Mouse (Mus musculus) heart, embryonic 16.5 days (tissue): Measurements from ENCODE around the gene Igsf9. TPM values are rescaled to one million over a fixed set of nuclear protein-coding genes. Genes with fewer than 3 reads are reported as not detected.

ENCODE experiments used
- ATAC-seq: fragments of 200-750 bp; cut with Nextera tagmentation; replicated peaks from 2 replicates; pipeline ENCODE4 v1.8.0; 2017; ENCODE audit warnings: moderate number of reproducible peaks; ENCODE audit not compliant: insufficient read depth, low FRiP score; ENCODE audit errors: extremely low read depth
- H3K27ac ChIP-seq: fragments of 300-500 bp; sonication (generic); 2 replicates; pipeline ENCODE4 v1.5.1; 2014; ENCODE audit warnings: mild to moderate bottlenecking, low read length, control low read depth, moderate library complexity
- H3K27me3 ChIP-seq: fragments of 300-500 bp; sonication (generic); 2 replicates; pipeline ENCODE4 v1.6.1; 2014; ENCODE audit warnings: low read length, mixed read lengths; ENCODE audit not compliant: control insufficient read depth, insufficient read depth
- H3K36me3 ChIP-seq: fragments of 300-500 bp; sonication (generic); 2 replicates; pipeline ENCODE4 v1.6.1; 2014; ENCODE audit not compliant: control insufficient read depth, insufficient read depth
- H3K4me1 ChIP-seq: fragments of 300-500 bp; sonication (generic); 2 replicates; pipeline ENCODE4 v1.6.1; 2014; ENCODE audit warnings: low read length, mixed read lengths; ENCODE audit not compliant: control insufficient read depth, insufficient read depth
- H3K4me2 ChIP-seq: fragments of 300-500 bp; sonication (generic); 2 replicates; pipeline ENCODE4 v1.6.1; 2014; ENCODE audit warnings: low read depth, mild to moderate bottlenecking, control low read depth, low read length
- H3K4me3 ChIP-seq: fragments of 300-500 bp; sonication (generic); 2 replicates; pipeline ENCODE4 v1.5.1; 2014; ENCODE audit warnings: mild to moderate bottlenecking, control low read depth, low read length
- H3K9ac ChIP-seq: fragments of 300-500 bp; sonication (generic); 2 replicates; pipeline ENCODE4 v1.6.1; 2014; ENCODE audit warnings: low read length, control low read depth
- H3K9me3 ChIP-seq: fragments of 300-500 bp; sonication (generic); replicated peaks from 2 replicates; pipeline ENCODE4 v1.6.1; 2016; ENCODE audit warnings: low read length; ENCODE audit not compliant: control insufficient read depth
- WGBS: fragments of 180-500 bp; shearing (Covaris S2); extraction: QIAGEN DNeasy Blood & Tissue Kit; methylation state at CpG from one replicate; pipeline ENCODE4 v1.1.7; 2014; 5-methylcytosine and 5-hydroxymethylcytosine counted together
- polyA plus RNA-seq: library from polyadenylated mRNA; unstranded; fragments of >200 nt; fragmentation: Nextera tagmentation; extraction: Ambion mirVana; gene quantifications from 2 replicates; pipeline ENCODE4 v1.2.1, GENCODE M21; 2015

Gene Igsf9
- polyA plus RNA-seq, 1 experiment from 2014 or later: 3.3 TPM

DNA sequence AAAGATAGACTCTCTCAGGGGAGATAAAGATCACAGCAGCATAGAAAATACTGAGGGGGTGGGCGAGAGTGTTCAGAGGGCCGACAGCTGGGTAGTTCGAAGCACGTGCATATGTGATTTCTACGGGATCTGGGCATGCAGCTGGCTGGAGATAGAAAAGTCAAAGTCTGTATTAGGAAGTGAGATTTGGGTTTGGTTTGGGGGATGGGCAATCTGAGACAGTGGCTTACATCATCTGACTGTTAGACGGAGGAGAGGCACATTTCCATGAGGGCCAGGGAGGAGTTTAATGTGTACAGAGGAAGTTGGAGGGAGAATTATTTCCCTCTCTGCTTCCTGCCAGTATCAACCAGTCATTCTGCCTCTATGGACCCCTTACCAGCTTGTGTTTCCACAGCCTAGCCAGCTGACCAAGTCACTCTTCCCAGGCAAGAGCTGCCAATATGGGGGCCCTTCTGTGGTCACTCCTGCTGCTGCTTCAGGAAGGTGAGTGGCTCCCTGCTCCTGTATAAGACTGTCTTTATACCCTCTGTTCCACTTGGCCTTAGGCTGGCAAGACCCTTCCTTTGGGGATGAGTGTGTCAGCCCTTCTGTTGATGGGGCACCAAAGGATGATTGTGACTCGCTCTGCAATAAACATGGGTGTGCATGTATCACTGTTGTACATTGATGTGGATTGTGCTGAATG lies 6.4 kb upstream of the Igsf9 start, which contains the start of gene Slamf9:
Slamf9 (plus strand) TSS at position 305 of the 688 bp plus-strand sequence.
- Histone ChIP-seq H3K36me3 (no peaks in the 10 kb centered on the region), H3K9me3 (no peaks in the 10 kb centered on the region), H3K4me2 (no peak within 1 kb of the TSS), H3K9ac (no peak within 1 kb of the TSS), H3K4me1 (no peaks in the 10 kb centered on the region), H3K27ac (no peak within 1 kb of the TSS), H3K27me3 (no peaks in the 10 kb centered on the region; the same call in 1 of the 2 replicates), H3K4me3 (no peak within 1 kb of the TSS)
- 45% methylated on average over 7 of the region's 7 CpGs for WGBS
- peak; percentile 55; the same call in 1 of the 2 replicates for ATAC-seq

DNA sequence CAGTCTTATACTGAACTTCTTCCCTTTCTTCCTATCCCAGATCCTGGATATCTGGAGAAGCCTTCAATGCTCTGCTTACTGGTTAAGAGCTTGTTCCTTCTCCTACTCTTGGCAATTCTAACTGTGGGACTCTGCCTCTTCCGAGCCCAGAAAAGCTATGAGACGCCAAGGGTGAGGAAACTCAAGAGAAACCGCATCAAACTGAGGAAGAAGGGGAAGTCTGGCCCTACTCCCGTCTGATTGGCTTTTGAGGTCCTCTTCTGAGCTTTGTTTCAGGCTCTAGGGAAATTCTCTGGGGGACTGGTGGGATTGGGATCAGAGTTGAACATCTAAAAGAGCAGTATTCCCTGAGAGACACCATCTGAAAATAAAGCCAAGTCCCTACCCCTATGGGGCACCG lies 3.6 kb upstream of the Igsf9 start:
- no peaks in the 10 kb centered on the region for H3K9me3 ChIP-seq
- no peak overlapping the region for H3K27ac ChIP-seq
- ATAC-seq: no peak
- H3K4me1 ChIP-seq: peaks cover 12% of the 10 kb centered on the region
- H3K4me2 ChIP-seq: no peak overlapping the region
- WGBS: 61% methylated on average over 5 of the region's 5 CpGs
- no peaks in the 10 kb centered on the region for H3K36me3 ChIP-seq
- no peaks in the 10 kb centered on the region; the same call in 1 of the 2 replicates for H3K27me3 ChIP-seq
- no peak overlapping the region for H3K9ac ChIP-seq
- H3K4me3 ChIP-seq: no peak overlapping the region

DNA sequence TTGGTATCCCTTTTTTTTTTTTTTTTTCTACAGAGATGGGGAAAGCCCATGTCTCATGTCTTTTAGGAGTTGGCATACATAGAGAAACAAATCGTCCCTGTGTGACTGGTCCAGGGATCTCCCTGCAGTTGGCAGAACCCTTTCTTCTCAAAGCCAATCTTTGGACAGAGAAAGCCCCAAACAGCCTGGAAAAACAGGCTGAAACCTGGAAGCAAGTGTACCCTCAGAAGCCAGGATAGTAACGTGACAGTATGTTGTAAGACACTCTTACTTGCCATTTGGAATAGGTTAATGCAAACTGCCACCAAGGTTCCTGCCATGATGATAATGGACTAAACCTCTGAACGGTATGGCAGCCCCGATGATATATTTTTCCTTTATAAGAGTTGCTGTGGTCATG lies 1.2 kb upstream of the Igsf9 start:
- no peak for ATAC-seq
- Histone ChIP-seq H3K36me3 (no peaks in the 10 kb centered on the region), H3K4me2 (no peak overlapping the region), H3K4me1 (peaks cover 12% of the 10 kb centered on the region), H3K27ac (no peak overlapping the region), H3K9me3 (no peaks in the 10 kb centered on the region), H3K4me3 (no peak overlapping the region), H3K9ac (no peak overlapping the region), H3K27me3 (no peaks in the 10 kb centered on the region; the same call in 1 of the 2 replicates)
- 86% methylated on average over 4 of the region's 4 CpGs for WGBS

DNA sequence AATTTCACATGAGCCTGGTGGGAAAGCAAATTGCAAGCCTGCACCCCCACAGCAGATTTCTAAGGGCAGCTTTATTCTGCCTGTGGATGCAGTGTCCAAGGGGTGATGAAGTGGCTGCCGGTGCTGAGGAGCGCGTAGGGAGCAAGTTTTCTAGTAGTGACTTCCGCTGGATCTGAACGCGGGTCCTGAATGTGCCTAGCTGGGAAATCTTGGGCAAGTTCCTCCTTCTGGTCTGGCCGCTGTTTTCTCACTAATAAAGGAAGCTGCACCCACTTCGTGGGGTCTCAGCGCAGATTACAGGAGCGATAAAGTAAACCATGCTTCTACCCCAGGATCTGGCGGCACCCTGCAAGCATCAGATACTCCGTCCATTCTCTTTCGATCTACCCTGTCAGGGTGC lies 477 bp upstream of the Igsf9 start:
- 17% methylated on average over 13 of the region's 13 CpGs for WGBS
- peaks cover 12% of the 10 kb centered on the region for H3K4me1 ChIP-seq
- no peak for ATAC-seq
- no peak overlapping the region for H3K9ac ChIP-seq
- H3K27ac ChIP-seq: no peak overlapping the region
- peak overlapping the region; percentile 97 for H3K4me2 ChIP-seq
- no peaks in the 10 kb centered on the region for H3K36me3 ChIP-seq
- H3K9me3 ChIP-seq: no peaks in the 10 kb centered on the region
- H3K4me3 ChIP-seq: peak overlapping the region; percentile 61; the same call in 1 of the 2 replicates
- no peaks in the 10 kb centered on the region; the same call in 1 of the 2 replicates for H3K27me3 ChIP-seq

DNA sequence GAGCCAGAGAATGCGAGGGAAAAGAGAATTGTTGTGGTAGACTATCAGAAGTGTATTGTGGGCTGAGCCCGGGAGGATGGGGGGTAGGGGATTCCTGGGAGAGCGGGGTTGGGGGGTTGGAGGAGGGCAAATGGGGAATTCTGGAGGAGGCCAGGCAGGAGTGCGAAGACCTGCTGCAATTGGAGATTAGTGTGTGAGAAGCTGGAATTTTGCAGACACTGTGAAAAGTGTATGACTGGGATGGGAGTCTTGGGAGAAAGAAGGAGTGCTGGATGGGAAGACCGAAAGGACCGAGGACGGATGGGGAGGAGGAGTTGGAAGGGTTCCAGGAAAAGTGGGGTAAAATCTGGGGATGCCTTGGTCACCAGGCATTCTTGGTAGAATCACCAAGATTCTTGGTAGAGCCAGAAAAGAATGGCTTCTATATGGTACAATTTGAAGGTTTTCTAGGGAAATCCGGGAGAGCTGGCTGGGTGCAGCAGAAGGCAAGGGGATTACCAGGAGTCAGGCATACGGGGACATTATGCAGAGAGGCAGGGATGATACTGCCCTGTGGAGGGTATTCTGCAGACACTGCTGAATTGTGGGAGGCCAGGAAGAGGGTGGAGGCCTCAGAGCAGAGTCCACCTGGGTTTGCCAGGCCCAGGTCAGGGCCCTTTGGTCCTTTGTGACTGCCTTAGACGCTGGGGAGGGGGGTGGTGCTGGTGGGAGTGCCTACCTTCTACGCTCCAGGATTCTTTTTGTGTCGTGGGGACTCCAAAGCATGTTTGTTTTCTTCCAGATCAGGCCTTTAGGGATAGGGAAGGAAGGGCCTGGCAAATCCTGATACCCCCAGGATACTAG lies 1.2 kb downstream of the Igsf9 start:
- ATAC-seq: no peak
- 14% methylated on average over 12 of the region's 12 CpGs for WGBS
- Histone ChIP-seq H3K4me1 (peaks cover 12% of the 10 kb centered on the region), H3K27me3 (no peaks in the 10 kb centered on the region; the same call in 1 of the 2 replicates), H3K9ac (peak overlapping the region; percentile 68), H3K36me3 (no peaks in the 10 kb centered on the region), H3K9me3 (no peaks in the 10 kb centered on the region), H3K27ac (no peak overlapping the region), H3K4me3 (peak overlapping the region; percentile 61), H3K4me2 (peak overlapping the region; percentile 97)

DNA sequence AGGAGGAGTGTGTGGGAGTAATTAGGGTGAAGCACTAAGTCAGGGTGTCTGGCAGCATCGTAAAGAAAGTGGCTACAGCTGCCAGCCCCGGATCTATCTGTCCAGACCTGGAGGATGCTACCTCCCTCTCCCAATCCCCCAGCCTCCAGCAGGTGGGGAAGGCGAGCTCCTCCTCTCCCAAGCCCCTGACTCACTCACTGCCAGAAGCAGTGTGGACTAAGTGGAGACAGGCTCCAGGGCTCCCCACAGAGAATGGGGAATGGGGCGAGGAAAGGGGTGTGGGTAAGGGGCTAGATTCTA lies 1.7 kb downstream of the Igsf9 start:
- H3K27ac ChIP-seq: no peak overlapping the region
- H3K27me3 ChIP-seq: no peaks in the 10 kb centered on the region; the same call in 1 of the 2 replicates
- no peaks in the 10 kb centered on the region for H3K9me3 ChIP-seq
- 39% methylated on average over 4 of the region's 4 CpGs for WGBS
- H3K9ac ChIP-seq: no peak overlapping the region
- no peak for ATAC-seq
- H3K4me2 ChIP-seq: no peak overlapping the region
- peaks cover 12% of the 10 kb centered on the region for H3K4me1 ChIP-seq
- no peak overlapping the region for H3K4me3 ChIP-seq
- H3K36me3 ChIP-seq: no peaks in the 10 kb centered on the region

DNA sequence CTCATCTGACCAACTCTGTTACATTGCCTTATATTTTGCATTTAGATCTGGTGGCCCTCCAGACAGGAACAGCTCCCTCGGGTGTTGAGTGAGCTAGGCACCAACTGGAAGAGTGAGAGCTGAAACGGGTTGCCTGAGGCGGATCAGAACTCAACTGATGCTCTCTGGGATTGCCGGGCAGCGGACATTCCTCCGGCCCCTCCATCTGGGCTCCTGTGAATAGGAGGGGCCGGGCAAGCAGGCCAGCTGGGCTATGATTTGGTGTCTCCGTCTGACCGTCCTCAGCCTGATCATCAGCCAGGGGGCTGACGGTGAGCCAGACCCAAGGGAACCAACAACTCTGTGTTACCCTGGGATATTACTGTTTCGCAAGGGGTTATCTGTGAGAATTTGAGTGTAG lies 2.6 kb downstream of the Igsf9 start:
- H3K9ac ChIP-seq: no peak overlapping the region
- H3K27ac ChIP-seq: no peak overlapping the region
- H3K4me3 ChIP-seq: no peak overlapping the region
- H3K27me3 ChIP-seq: no peaks in the 10 kb centered on the region; the same call in 1 of the 2 replicates
- no peaks in the 10 kb centered on the region for H3K9me3 ChIP-seq
- peaks cover 12% of the 10 kb centered on the region for H3K4me1 ChIP-seq
- no peak for ATAC-seq
- H3K36me3 ChIP-seq: no peaks in the 10 kb centered on the region
- WGBS: 70% methylated on average over 11 of the region's 11 CpGs
- no peak overlapping the region for H3K4me2 ChIP-seq

DNA sequence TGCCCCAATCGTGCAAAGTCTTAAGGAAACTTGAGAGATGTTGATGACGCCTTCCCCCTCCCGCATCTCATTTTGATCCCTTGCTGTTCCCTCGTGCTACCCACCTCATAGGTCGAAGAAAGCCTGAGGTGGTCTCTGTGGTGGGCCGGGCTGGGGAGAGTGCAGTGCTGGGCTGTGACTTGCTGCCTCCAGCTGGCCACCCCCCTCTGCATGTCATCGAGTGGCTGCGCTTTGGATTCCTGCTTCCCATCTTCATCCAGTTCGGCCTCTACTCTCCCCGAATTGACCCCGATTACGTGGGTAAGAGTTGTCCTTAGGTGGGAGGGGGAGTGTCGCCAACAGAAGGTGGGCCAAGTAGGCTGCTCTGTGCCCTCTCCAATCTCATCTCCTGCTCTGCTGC lies 3.1 kb downstream of the Igsf9 start:
- Histone ChIP-seq H3K4me3 (no peak overlapping the region), H3K27me3 (no peaks in the 10 kb centered on the region; the same call in 1 of the 2 replicates), H3K36me3 (no peaks in the 10 kb centered on the region), H3K9ac (no peak overlapping the region), H3K9me3 (no peaks in the 10 kb centered on the region), H3K4me1 (peaks cover 12% of the 10 kb centered on the region), H3K27ac (no peak overlapping the region), H3K4me2 (no peak overlapping the region)
- no peak for ATAC-seq
- WGBS: 67% methylated on average over 13 of the region's 13 CpGs

DNA sequence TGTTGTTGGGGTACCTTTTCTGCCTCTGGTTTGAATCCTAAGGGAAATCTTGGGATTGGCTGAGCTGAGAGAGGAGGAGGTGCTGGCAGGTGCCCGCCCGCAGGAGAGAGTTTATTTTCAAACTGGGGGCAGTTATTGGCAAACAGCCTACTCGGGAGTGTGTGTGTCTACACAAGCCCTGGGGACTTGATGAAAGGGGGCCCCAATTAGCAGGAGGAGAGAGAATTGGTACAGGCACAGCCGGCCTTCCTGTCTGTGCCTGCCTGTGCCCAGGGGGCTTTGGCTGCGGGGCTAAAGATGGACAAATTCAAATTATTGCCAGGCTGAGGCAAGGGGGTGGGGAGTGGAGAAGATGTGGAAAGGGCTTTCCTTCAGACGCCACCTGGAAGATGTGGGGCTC lies 4.2 kb downstream of the Igsf9 start:
- ATAC-seq: no peak
- WGBS: 59% methylated on average over 6 of the region's 6 CpGs

More for the DNA sequence above, 4.2 kb downstream of the Igsf9 start:
- Histone ChIP-seq H3K27ac (no peak overlapping the region), H3K9ac (no peak overlapping the region), H3K27me3 (no peaks in the 10 kb centered on the region), H3K4me1 (peaks cover 16% of the 10 kb centered on the region), H3K36me3 (no peaks in the 10 kb centered on the region), H3K4me2 (no peak overlapping the region), H3K9me3 (no peaks in the 10 kb centered on the region), H3K4me3 (no peak overlapping the region)
